Mouse (Mus musculus) limb, embryonic 14.5 days (tissue): ENCODE measurements at regions not wholly inside any gene's neighbourhood (a gene's known extent, or its start where the extent isn't known, plus 50 kb on each side); places are given as distances from the start of the nearest gene placed in this dataset.

Experiments
- ATAC-seq: fragments of 200-750 bp; cut with Nextera tagmentation; 2 replicates; pipeline ENCODE4 v1.8.0; 2017; ENCODE audit warnings: low read depth, moderate number of reproducible peaks, moderate TSS enrichment; ENCODE audit not compliant: low FRiP score
- DNase-seq: peaks from one replicate; pipeline ENCODE4 v3.0.0-alpha.2; 2015; ENCODE audit warnings: low spot score
- H3K27ac ChIP-seq: fragments of 300-500 bp; sonication (generic); replicated peaks from 2 replicates; pipeline ENCODE4 v1.5.1; 2014; ENCODE audit warnings: low read depth, mild to moderate bottlenecking, low read length, moderate library complexity, mixed read lengths
- H3K27me3 ChIP-seq: fragments of 300-500 bp; sonication (generic); 2 replicates; pipeline ENCODE4 v1.6.1; 2014; ENCODE audit warnings: low read length, mixed read lengths; ENCODE audit not compliant: control insufficient read depth, insufficient read depth
- H3K36me3 ChIP-seq: fragments of 300-500 bp; sonication (generic); 2 replicates; pipeline ENCODE4 v1.6.1; 2014; ENCODE audit warnings: mild to moderate bottlenecking, low read length, moderate library complexity, mixed read lengths; ENCODE audit not compliant: control insufficient read depth, insufficient read depth
- H3K4me1 ChIP-seq: fragments of 300-500 bp; sonication (generic); 2 replicates; pipeline ENCODE4 v1.6.1; 2014; ENCODE audit warnings: antibody characterized with exemption, low read length, mixed read lengths; ENCODE audit not compliant: control insufficient read depth, insufficient read depth
- H3K4me2 ChIP-seq: fragments of 300-500 bp; sonication (generic); replicated peaks from 2 replicates; pipeline ENCODE4 v1.6.1; 2014; ENCODE audit warnings: low read depth, mild to moderate bottlenecking, low read length, moderate library complexity; ENCODE audit not compliant: severe bottlenecking
- H3K4me3 ChIP-seq: fragments of 300-500 bp; sonication (generic); replicated peaks from 2 replicates; pipeline ENCODE4 v1.5.1; 2014; ENCODE audit warnings: low read length
- H3K9ac ChIP-seq: fragments of 300-500 bp; sonication (generic); 2 replicates; pipeline ENCODE4 v1.6.1; 2014; ENCODE audit warnings: mild to moderate bottlenecking, low read depth, low read length, moderate library complexity; ENCODE audit not compliant: severe bottlenecking
- H3K9me3 ChIP-seq: fragments of 300-500 bp; sonication (generic); 2 replicates; pipeline ENCODE4 v1.6.1; 2016; ENCODE audit warnings: low read length; ENCODE audit not compliant: control insufficient read depth
- POLR2A ChIP-seq: fragments of 200-500 bp; IDR thresholded peaks from 2 replicates; pipeline ENCODE4 v1.8.0; 2012; ENCODE audit warnings: inconsistent platforms, mild to moderate bottlenecking, moderate library complexity, borderline replicate concordance; ENCODE audit not compliant: insufficient read depth, insufficient read length; ENCODE audit errors: extremely low read depth
- WGBS: fragments of 180-500 bp; shearing (Covaris S2); extraction: QIAGEN DNeasy Blood & Tissue Kit; methylation state at CpG from one replicate; pipeline ENCODE4 v1.1.7; 2014; 5-methylcytosine and 5-hydroxymethylcytosine counted together

DNA sequence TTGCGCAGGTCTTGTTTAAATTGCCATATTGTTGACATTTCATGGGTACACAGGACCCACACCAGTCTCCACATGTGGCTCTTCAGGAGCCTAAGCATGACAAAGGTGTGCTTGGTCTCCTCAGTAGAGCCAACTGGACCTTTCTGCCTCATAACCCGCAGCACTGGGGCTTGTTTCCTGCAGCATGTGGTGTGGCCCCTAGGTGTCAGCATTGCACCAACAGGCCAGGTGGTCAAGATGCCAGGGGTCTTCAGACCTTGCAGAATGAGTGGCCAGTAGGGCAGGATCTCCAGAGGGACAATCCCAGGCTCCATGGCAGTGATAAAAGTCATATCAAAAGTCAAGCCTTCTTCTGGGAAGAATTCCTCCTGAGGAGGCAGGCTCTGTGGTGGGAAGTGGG lies 121.8 kb upstream of the Adamts16 start:
- no peak for DNase-seq
- H3K9ac ChIP-seq: no peak overlapping the region
- 71% methylated on average over 2 of the region's 2 CpGs for WGBS
- no peaks in the 10 kb centered on the region for H3K4me1 ChIP-seq
- no peak for TF ChIP-seq POLR2A
- no peak for ATAC-seq
- no peaks in the 10 kb centered on the region for H3K9me3 ChIP-seq
- H3K27ac ChIP-seq: no peak overlapping the region
- H3K4me2 ChIP-seq: no peak overlapping the region
- H3K4me3 ChIP-seq: no peak overlapping the region
- no peaks in the 10 kb centered on the region for H3K36me3 ChIP-seq
- no peaks in the 10 kb centered on the region for H3K27me3 ChIP-seq

DNA sequence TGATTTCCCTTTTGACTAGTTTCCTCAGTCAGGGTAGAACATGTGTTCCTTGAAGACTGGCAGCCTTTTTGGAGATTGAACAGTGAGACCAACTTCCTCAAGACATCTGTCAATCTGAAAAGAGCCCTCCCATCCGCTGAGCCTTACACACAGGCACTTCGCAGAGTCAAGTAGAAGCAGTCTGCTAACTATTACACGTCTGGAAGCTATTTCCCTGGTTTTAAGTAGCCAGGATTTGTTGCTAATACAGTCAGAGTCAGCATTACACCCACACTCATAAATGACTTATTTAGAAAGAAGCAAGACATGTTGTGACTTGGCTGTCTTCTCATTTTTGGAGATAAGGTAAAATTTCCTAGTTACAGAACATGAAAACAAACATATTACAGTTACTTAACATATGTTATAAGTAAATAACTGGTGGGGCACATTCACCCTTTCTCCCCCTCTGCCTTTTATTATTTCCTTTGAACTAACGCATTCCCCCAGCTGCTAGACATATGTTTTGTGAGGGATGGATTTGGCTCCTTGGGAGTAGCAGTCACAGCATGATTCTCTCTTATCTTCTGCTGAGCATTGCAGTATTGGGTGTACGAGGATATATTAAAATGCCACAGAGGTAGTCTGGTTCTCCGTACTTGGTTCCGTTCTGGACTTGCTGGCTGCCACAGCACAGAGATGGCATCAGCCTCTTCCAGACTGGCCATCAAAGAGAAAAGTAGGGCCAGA lies 92.9 kb upstream of the Adamts16 start:
- no peaks in the 10 kb centered on the region for H3K36me3 ChIP-seq
- DNase-seq (peak; percentile 50), ATAC-seq (peak; percentile 53; the same call in 1 of the 2 replicates)
- 0 out of 2 replicates have a peak, but pooled peaks cover 3% of the 10 kb centered on the region for H3K4me1 ChIP-seq
- no peak overlapping the region for H3K9ac ChIP-seq
- H3K9me3 ChIP-seq: no peaks in the 10 kb centered on the region
- no peak for TF ChIP-seq POLR2A
- no peak overlapping the region for H3K27ac ChIP-seq
- H3K4me2 ChIP-seq: no peak overlapping the region
- no peaks in the 10 kb centered on the region for H3K27me3 ChIP-seq
- 23% methylated on average over 7 of the region's 7 CpGs for WGBS
- H3K4me3 ChIP-seq: no peak overlapping the region

DNA sequence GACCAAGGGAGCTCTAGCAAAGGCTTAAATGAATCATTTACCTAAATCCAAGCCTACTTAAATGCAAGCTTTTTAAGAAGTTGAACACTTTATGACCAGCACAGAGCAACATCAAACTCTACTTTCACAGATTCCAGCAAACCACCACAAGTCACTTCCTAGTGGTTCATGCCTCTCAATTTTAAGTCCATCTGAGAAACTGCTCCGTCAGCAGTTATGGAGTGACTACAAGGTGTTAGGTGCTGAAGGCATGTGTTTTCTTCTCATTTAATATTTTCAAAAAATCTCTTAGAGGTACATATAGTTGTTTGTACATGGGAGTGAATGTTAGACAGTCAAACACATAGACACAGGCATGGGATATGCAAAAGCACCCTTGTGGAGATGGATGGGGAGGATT lies 72.2 kb upstream of the Adamts16 start:
- no peaks in the 10 kb centered on the region for H3K9me3 ChIP-seq
- no peaks in the 10 kb centered on the region for H3K4me1 ChIP-seq
- WGBS: 73% methylated on average over 1 of the region's 1 CpGs
- no peak for TF ChIP-seq POLR2A
- DNase-seq (no peak), ATAC-seq (no peak)
- H3K27ac ChIP-seq: no peak overlapping the region
- no peak overlapping the region for H3K9ac ChIP-seq
- no peak overlapping the region for H3K4me2 ChIP-seq
- H3K36me3 ChIP-seq: no peaks in the 10 kb centered on the region
- no peak overlapping the region for H3K4me3 ChIP-seq
- H3K27me3 ChIP-seq: no peaks in the 10 kb centered on the region

DNA sequence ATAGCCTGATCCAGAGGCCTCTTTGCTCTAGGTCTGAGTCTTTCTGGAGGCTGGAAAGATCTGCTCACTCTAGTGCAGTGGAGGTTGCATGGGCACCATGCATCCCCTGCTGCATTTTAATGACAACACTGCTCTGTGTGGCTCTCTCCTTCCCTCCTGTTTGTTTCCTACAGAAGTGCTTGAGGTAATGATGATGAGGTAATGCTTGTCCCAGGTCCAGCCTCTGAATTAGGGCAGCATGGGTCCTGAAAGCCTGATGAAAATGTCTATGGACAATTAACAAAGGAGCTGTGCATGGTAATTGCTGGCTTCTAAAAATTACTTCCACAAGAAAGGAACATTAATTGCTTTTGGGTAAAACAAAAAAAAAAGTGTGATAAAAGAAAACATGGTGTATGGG lies 69.3 kb upstream of the Adamts16 start:
- H3K4me3 ChIP-seq: no peak overlapping the region
- no peaks in the 10 kb centered on the region for H3K27me3 ChIP-seq
- no peak overlapping the region for H3K27ac ChIP-seq
- DNase-seq: no peak
- H3K36me3 ChIP-seq: no peaks in the 10 kb centered on the region
- no peaks in the 10 kb centered on the region for H3K4me1 ChIP-seq
- H3K4me2 ChIP-seq: no peak overlapping the region
- no peaks in the 10 kb centered on the region for H3K9me3 ChIP-seq
- H3K9ac ChIP-seq: no peak overlapping the region
- TF ChIP-seq POLR2A: no peak
- ATAC-seq: no peak

DNA sequence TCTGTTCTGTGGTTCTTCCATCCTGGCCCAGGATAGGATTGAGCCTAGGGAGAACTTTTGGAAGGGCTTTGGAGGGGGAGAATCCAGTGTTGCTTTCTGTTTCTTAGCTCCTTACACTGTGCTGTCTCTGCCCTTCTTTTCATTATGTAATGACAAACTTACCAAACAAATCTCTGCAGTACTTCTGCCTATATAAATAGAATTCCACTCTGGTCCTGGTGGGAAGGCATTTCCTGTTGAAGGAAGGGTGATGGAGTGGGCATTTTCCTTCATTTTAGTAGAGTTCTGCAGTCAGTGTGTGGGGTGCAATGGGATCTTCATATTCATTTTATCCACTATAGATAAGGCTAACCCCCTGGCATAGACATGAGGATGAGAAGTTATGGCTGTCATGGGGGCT lies 63.2 kb upstream of the Adamts16 start:
- no peak overlapping the region for H3K4me2 ChIP-seq
- H3K4me1 ChIP-seq: no peaks in the 10 kb centered on the region
- H3K9ac ChIP-seq: no peak overlapping the region
- no peak overlapping the region for H3K4me3 ChIP-seq
- H3K9me3 ChIP-seq: no peaks in the 10 kb centered on the region
- H3K27ac ChIP-seq: no peak overlapping the region
- TF ChIP-seq POLR2A: no peak
- DNase-seq (no peak), ATAC-seq (no peak)
- no peaks in the 10 kb centered on the region for H3K27me3 ChIP-seq
- no peaks in the 10 kb centered on the region for H3K36me3 ChIP-seq

DNA sequence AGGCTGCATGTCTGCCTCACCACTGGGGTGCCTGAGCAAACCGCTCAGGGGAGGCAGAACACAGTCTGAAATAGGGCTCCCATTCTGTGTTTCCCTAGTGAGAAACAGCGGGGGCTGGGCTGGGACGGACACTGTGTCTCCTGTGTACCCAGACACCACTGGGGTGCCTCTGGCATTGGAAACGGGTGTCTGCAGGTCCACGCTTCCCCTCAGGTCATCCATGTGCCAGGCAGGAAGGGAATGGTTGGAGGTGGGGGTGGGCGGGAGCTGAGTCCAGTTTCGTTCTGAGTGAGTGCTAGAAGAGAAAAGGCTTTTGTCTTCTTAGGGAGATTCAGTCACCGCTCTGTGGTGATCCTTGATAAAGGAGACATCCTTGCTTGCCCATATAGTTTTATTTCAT lies 62.2 kb upstream of the Adamts16 start:
- Histone ChIP-seq H3K36me3 (no peaks in the 10 kb centered on the region), H3K4me3 (no peak overlapping the region), H3K9ac (no peak overlapping the region), H3K9me3 (no peaks in the 10 kb centered on the region), H3K4me1 (no peaks in the 10 kb centered on the region), H3K4me2 (no peak overlapping the region), H3K27ac (no peak overlapping the region), H3K27me3 (no peaks in the 10 kb centered on the region)
- ATAC-seq: no peak
- TF ChIP-seq POLR2A: no peak
- 71% methylated on average over 8 of the region's 8 CpGs for WGBS
- DNase-seq: no peak
